Mouse (Mus musculus): Measurements from ENCODE around the gene Dnah11. TPM values are rescaled to one million over a fixed set of nuclear protein-coding genes. Genes with fewer than 3 reads are reported as not detected.
A peak's percentile ranks its signal among the peaks of the same experiment; 100 is the strongest.

Gene Dnah11
- 0.29 and 0.37 TPM in 2 replicates for polyA plus RNA-seq (2014; fragmentation: Nextera tagmentation; extraction: Ambion mirVana)

- Histone ChIP-seq H3K4me1 (ENCODE audit: control insufficient read depth, insufficient read depth, low read length) (peaks cover 7% of the 10 kb centered on the region; the same call in 1 of the 2 replicates), H3K27me3 (ENCODE audit: control insufficient read depth, insufficient read depth, low read length) (peaks cover 36% of the 10 kb centered on the region), H3K9me3 (ENCODE audit: control insufficient read depth, low read length) (no peaks in the 10 kb centered on the region), H3K27ac (ENCODE audit: low read depth, low read length) (no peak within 1 kb of the TSS), H3K4me2 (peak within 1 kb of the TSS; percentile 94), H3K36me3 (ENCODE audit: control insufficient read depth, insufficient read depth, low read length) (no peaks in the 10 kb centered on the region), H3K9ac (ENCODE audit: low read length) (peak within 1 kb of the TSS; percentile 30; the same call in 1 of the 2 replicates), H3K4me3 (ENCODE audit: low read depth, low read length) (peak within 1 kb of the TSS; percentile 51)
- DNase-seq (ENCODE audit: low spot score, missing footprints) = peak; percentile 98
- peak; percentile 100 for ATAC-seq (ENCODE audit: low FRiP score)
- 0% methylated on average over 47 of the region's 47 CpGs for WGBS
These were observed at the start of gene Dnah11 for GRCm38 (mm10) chr12:118198386-118199093. Gene Dnah11, minus strand, starts transcription at chr12:118199043.

- Histone ChIP-seq H3K4me2 (no peak overlapping the region), H3K4me3 (ENCODE audit: low read depth, low read length) (no peak overlapping the region), H3K9me3 (ENCODE audit: control insufficient read depth, low read length) (no peaks in the 10 kb centered on the region), H3K36me3 (ENCODE audit: control insufficient read depth, insufficient read depth, low read length) (no peaks in the 10 kb centered on the region), H3K4me1 (ENCODE audit: control insufficient read depth, insufficient read depth, low read length) (no peaks in the 10 kb centered on the region), H3K9ac (ENCODE audit: low read length) (no peak overlapping the region), H3K27me3 (ENCODE audit: control insufficient read depth, insufficient read depth, low read length) (no peaks in the 10 kb centered on the region), H3K27ac (ENCODE audit: low read depth, low read length) (no peak overlapping the region)
- ATAC-seq (ENCODE audit: low FRiP score) (no peak), DNase-seq (ENCODE audit: low spot score, missing footprints) (no peak)
- WGBS = 70% methylated on average over 3 of the region's 3 CpGs
These were observed 22.3 kb upstream of the Dnah11 start for GRCm38 (mm10) chr12:118221182-118221581.

GRCm38 (mm10) chr12:118220062-118220461 is 21.2 kb upstream of the Dnah11 start:
- Histone ChIP-seq H3K4me2 (no peak overlapping the region), H3K27ac (ENCODE audit: low read depth, low read length) (no peak overlapping the region), H3K9ac (ENCODE audit: low read length) (no peak overlapping the region), H3K27me3 (ENCODE audit: control insufficient read depth, insufficient read depth, low read length) (no peaks in the 10 kb centered on the region), H3K4me3 (ENCODE audit: low read depth, low read length) (no peak overlapping the region), H3K4me1 (ENCODE audit: control insufficient read depth, insufficient read depth, low read length) (no peaks in the 10 kb centered on the region), H3K9me3 (ENCODE audit: control insufficient read depth, low read length) (no peaks in the 10 kb centered on the region), H3K36me3 (ENCODE audit: control insufficient read depth, insufficient read depth, low read length) (no peaks in the 10 kb centered on the region)
- DNase-seq (ENCODE audit: low spot score, missing footprints) = no peak
- ATAC-seq (ENCODE audit: low FRiP score) = no peak

- no peaks in the 10 kb centered on the region for H3K27me3 ChIP-seq (ENCODE audit: control insufficient read depth, insufficient read depth, low read length)
- ATAC-seq (ENCODE audit: low FRiP score) = no peak
- WGBS = 88% methylated on average over 2 of the region's 2 CpGs
- no peak overlapping the region for H3K27ac ChIP-seq (ENCODE audit: low read depth, low read length)
- DNase-seq (ENCODE audit: low spot score, missing footprints) = no peak
- no peaks in the 10 kb centered on the region for H3K9me3 ChIP-seq (ENCODE audit: control insufficient read depth, low read length)
- H3K4me2 ChIP-seq = no peak overlapping the region
- no peaks in the 10 kb centered on the region for H3K36me3 ChIP-seq (ENCODE audit: control insufficient read depth, insufficient read depth, low read length)
- no peak overlapping the region for H3K9ac ChIP-seq (ENCODE audit: low read length)
- no peaks in the 10 kb centered on the region for H3K4me1 ChIP-seq (ENCODE audit: control insufficient read depth, insufficient read depth, low read length)
- H3K4me3 ChIP-seq (ENCODE audit: low read depth, low read length) = no peak overlapping the region
These were observed 13.3 kb upstream of the Dnah11 start for GRCm38 (mm10) chr12:118212163-118212562.

- Histone ChIP-seq H3K4me1 (ENCODE audit: control insufficient read depth, insufficient read depth, low read length) (peaks cover 7% of the 10 kb centered on the region; the same call in 1 of the 2 replicates), H3K36me3 (ENCODE audit: control insufficient read depth, insufficient read depth, low read length) (no peaks in the 10 kb centered on the region), H3K9me3 (ENCODE audit: control insufficient read depth, low read length) (no peaks in the 10 kb centered on the region), H3K4me2 (no peak overlapping the region), H3K27ac (ENCODE audit: low read depth, low read length) (no peak overlapping the region), H3K27me3 (ENCODE audit: control insufficient read depth, insufficient read depth, low read length) (peaks cover 36% of the 10 kb centered on the region), H3K9ac (ENCODE audit: low read length) (no peak overlapping the region), H3K4me3 (ENCODE audit: low read depth, low read length) (no peak overlapping the region)
- no peak for DNase-seq (ENCODE audit: low spot score, missing footprints)
- ATAC-seq (ENCODE audit: low FRiP score) = no peak
- 79% methylated on average over 2 of the region's 2 CpGs for WGBS
These were observed 2.3 kb downstream of the Dnah11 start for GRCm38 (mm10) chr12:118196583-118196982.

- H3K27ac ChIP-seq (ENCODE audit: low read depth, low read length) = no peak overlapping the region
- H3K9me3 ChIP-seq (ENCODE audit: control insufficient read depth, low read length) = no peaks in the 10 kb centered on the region
- 68% methylated on average over 3 of the region's 3 CpGs for WGBS
- H3K9ac ChIP-seq (ENCODE audit: low read length) = no peak overlapping the region
- H3K4me2 ChIP-seq = no peak overlapping the region
- no peaks in the 10 kb centered on the region; the same call in 1 of the 2 replicates for H3K27me3 ChIP-seq (ENCODE audit: control insufficient read depth, insufficient read depth, low read length)
- no peaks in the 10 kb centered on the region for H3K36me3 ChIP-seq (ENCODE audit: control insufficient read depth, insufficient read depth, low read length)
- H3K4me1 ChIP-seq (ENCODE audit: control insufficient read depth, insufficient read depth, low read length) = peaks cover 10% of the 10 kb centered on the region
- H3K4me3 ChIP-seq (ENCODE audit: low read depth, low read length) = no peak overlapping the region
- DNase-seq (ENCODE audit: low spot score, missing footprints) = no peak
- ATAC-seq (ENCODE audit: low FRiP score) = no peak
These were observed 9.3 kb downstream of the Dnah11 start for GRCm38 (mm10) chr12:118189535-118189934.

GRCm38 (mm10) chr12:118187663-118188062 is 11.2 kb downstream of the Dnah11 start:
- Histone ChIP-seq H3K4me2 (no peak overlapping the region), H3K9ac (ENCODE audit: low read length) (no peak overlapping the region), H3K4me3 (ENCODE audit: low read depth, low read length) (no peak overlapping the region), H3K36me3 (ENCODE audit: control insufficient read depth, insufficient read depth, low read length) (no peaks in the 10 kb centered on the region), H3K27me3 (ENCODE audit: control insufficient read depth, insufficient read depth, low read length) (no peaks in the 10 kb centered on the region; the same call in 1 of the 2 replicates), H3K4me1 (ENCODE audit: control insufficient read depth, insufficient read depth, low read length) (peaks cover 10% of the 10 kb centered on the region), H3K9me3 (ENCODE audit: control insufficient read depth, low read length) (no peaks in the 10 kb centered on the region), H3K27ac (ENCODE audit: low read depth, low read length) (no peak overlapping the region)
- ATAC-seq (ENCODE audit: low FRiP score) = no peak
- 43% methylated on average over 2 of the region's 2 CpGs for WGBS
- no peak for DNase-seq (ENCODE audit: low spot score, missing footprints)

- H3K27me3 ChIP-seq (ENCODE audit: control insufficient read depth, insufficient read depth, low read length) = no peaks in the 10 kb centered on the region; the same call in 1 of the 2 replicates
These were observed 11.9 kb downstream of the Dnah11 start for GRCm38 (mm10) chr12:118186881-118187489.

More at GRCm38 (mm10) chr12:118186881-118187489, 11.9 kb downstream of the Dnah11 start:
- Histone ChIP-seq H3K27ac (ENCODE audit: low read depth, low read length) (no peak overlapping the region), H3K9ac (ENCODE audit: low read length) (no peak overlapping the region), H3K4me1 (ENCODE audit: control insufficient read depth, insufficient read depth, low read length) (peaks cover 10% of the 10 kb centered on the region), H3K9me3 (ENCODE audit: control insufficient read depth, low read length) (no peaks in the 10 kb centered on the region), H3K4me3 (ENCODE audit: low read depth, low read length) (no peak overlapping the region), H3K4me2 (no peak overlapping the region), H3K36me3 (ENCODE audit: control insufficient read depth, insufficient read depth, low read length) (no peaks in the 10 kb centered on the region)
- peak; percentile 87 for DNase-seq (ENCODE audit: low spot score, missing footprints)
- 22% methylated on average over 4 of the region's 4 CpGs for WGBS
- ATAC-seq (ENCODE audit: low FRiP score) = peak; percentile 73
